Mouse (Mus musculus) C2C12 (cell line): ENCODE results near the gene Hnrnph1.

Experiments used
- CEBPB ChIP-seq: IDR thresholded peaks from one replicate; pipeline ENCODE4 v1.6.1; 2011; ENCODE audit warnings: low read depth, mild to moderate bottlenecking, control low read depth, moderate library complexity
- CTCF ChIP-seq: IDR thresholded peaks from one replicate; pipeline ENCODE4 v1.5.1; 2011; ENCODE audit not compliant: control insufficient read depth, insufficient read depth, insufficient read length
- USF1 ChIP-seq: IDR thresholded peaks from one replicate; pipeline ENCODE4 v1.6.1; 2011; ENCODE audit warnings: low read depth, mild to moderate bottlenecking, control low read depth, moderate library complexity

- TF ChIP-seq CTCF (no peak), CEBPB (no peak), USF1 (no peak)
Measured at GRCm38 (mm10) chr11:50426056-50426455, 49.3 kb downstream of the Hnrnph1 start.
